Mouse (Mus musculus) G1E (cell line): ENCODE results near the gene Eif2a.

Source experiments
- CTCF ChIP-seq: IDR thresholded peaks from 2 replicates; pipeline ENCODE4 v1.5.1; 2012; ENCODE audit warnings: low read depth, low read length, inconsistent platforms, mixed read lengths
- GATA1 ChIP-seq: IDR thresholded peaks from 2 replicates; pipeline ENCODE4 v1.6.1; 2012; ENCODE audit warnings: borderline replicate concordance, low read length, inconsistent platforms, mixed read lengths
- GATA2 ChIP-seq: IDR thresholded peaks from 2 replicates; pipeline ENCODE4 v1.6.1; 2012; ENCODE audit warnings: low read depth, low read length, inconsistent platforms, borderline replicate concordance
- POLR2AphosphoS5 ChIP-seq: IDR thresholded peaks from 2 replicates; pipeline ENCODE4 v1.6.1; 2012; ENCODE audit warnings: low read depth, low read length, inconsistent platforms; ENCODE audit not compliant: insufficient replicate concordance
- TAL1 ChIP-seq: conservative IDR thresholded peaks from 2 replicates; pipeline ENCODE4 v1.6.1; 2012; ENCODE audit warnings: low read depth, low read length, inconsistent platforms, mixed read lengths

DNA sequence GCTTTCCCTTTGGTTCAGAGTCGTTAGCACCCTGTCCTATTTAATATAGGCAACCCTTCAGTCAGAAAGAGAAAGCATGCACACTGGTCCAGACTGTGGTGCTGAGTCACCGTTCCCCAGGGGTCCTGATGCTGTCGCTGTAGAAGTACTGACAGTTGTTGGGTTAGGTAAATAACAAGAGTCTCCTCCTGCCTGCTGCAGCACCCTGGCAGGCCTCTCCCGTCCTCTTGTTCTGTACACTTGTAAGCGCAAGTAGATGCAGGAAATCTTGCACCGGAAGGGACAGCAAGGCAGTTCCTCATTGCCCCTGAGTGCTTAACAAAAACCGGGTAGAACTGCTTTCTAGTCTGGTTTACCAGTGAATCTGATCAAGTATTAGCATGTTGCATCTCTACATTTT lies 31.0 kb downstream of the Eif2a start:
- TF ChIP-seq CTCF (no peak), GATA1 (no peak), TAL1 (no peak), POLR2AphosphoS5 (no peak), GATA2 (no peak)
